Mouse (Mus musculus) MEL (cell line): Measurements from ENCODE around the gene Syn3.

Experiments
- BHLHE40 ChIP-seq: IDR thresholded peaks from 2 replicates; pipeline ENCODE4 v1.6.1; 2012; ENCODE audit warnings: low read depth, mild to moderate bottlenecking, inconsistent platforms, low read length, improper control_type of control experiment, borderline replicate concordance
- ELF1 ChIP-seq: IDR thresholded peaks from 2 replicates; pipeline ENCODE4 v1.6.1; 2014; ENCODE audit warnings: low read depth, mild to moderate bottlenecking, inconsistent platforms, low read length, improper control_type of control experiment, moderate library complexity
- EP300 ChIP-seq, 2 experiments: IDR thresholded peaks; 2 replicates each; pipeline ENCODE4 v1.6.1; 2011; ENCODE audit warnings: improper control_type of control experiment in 2 of 2, low read length in 2 of 2, low read depth in 1 of 2, mild to moderate bottlenecking in 1 of 2
- GABPA ChIP-seq: IDR thresholded peaks from 2 replicates; pipeline ENCODE4 v1.6.1; 2012; ENCODE audit warnings: low read depth, mild to moderate bottlenecking, inconsistent platforms, low read length, improper control_type of control experiment, moderate library complexity
- GATA1 ChIP-seq: IDR thresholded peaks from 2 replicates; pipeline ENCODE4 v1.6.1; 2011; ENCODE audit warnings: low read depth, low read length, improper control_type of control experiment
- POLR2A ChIP-seq, 2 experiments: IDR thresholded peaks; 2 replicates each; pipeline ENCODE4 v1.6.1; 2011 to 2012; ENCODE audit warnings: low read length in 2 of 2, mild to moderate bottlenecking in 2 of 2, control low read depth in 1 of 2, improper control_type of control experiment in 1 of 2, low read depth in 1 of 2, moderate library complexity in 1 of 2; ENCODE audit not compliant: control insufficient read depth in 1 of 2, insufficient read depth in 1 of 2, poor library complexity in 1 of 2
- RAD21 ChIP-seq: IDR thresholded peaks from 2 replicates; pipeline ENCODE4 v1.6.1; 2011; ENCODE audit warnings: mild to moderate bottlenecking, low read depth, low read length, improper control_type of control experiment

DNA sequence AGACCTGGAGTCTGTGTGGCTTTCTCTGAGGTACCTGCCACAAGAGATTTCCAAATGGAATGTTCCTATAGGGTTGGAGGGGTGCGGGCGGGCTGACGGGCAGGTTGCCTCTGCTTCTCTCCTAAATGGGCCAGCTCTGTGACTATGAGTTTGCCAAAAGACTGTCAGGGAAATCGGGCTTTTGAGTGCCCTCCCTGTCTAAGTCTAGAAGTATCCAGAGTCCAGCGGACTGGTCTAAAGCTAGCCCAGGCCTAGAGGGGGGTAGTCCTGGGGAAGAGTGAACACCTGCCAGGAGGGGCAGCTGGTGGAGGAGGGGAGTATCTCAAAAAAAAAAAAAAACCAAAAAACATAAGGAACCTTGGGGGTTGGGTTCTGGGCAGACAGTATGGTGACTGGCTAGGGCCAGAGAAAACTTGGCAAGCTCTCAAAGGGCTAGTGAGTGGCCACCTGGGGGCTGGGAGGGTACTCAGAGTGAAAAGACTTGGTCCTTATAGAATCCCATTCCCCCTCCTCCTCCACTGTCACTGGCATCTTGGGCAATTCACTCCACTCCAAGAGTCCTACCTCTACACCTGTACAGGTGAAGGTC, 180.1 kb downstream of the Syn3 start:
- TF ChIP-seq RAD21 (no peak), GATA1 (no peak), GABPA (no peak), POLR2A (IDR thresholded peaks at IDR 0.05; ENCODE audit: control insufficient read depth in 1 of 2, insufficient read depth in 1 of 2, low read depth in 1 of 2, low read length in 2 of 2, poor library complexity in 1 of 2) (no peak), BHLHE40 (no peak), EP300 (IDR thresholded peaks at IDR 0.05; ENCODE audit: low read depth in 1 of 2, low read length in 2 of 2) (no peak), ELF1 (no peak)
